Mouse (Mus musculus): ENCODE data around the gene Myo15b. TPM values are rescaled to one million over a fixed set of nuclear protein-coding genes. Genes with fewer than 3 reads are reported as not detected.
A peak's percentile ranks its signal among the peaks of the same experiment; 100 is the strongest.

The Myo15b gene
- polyA plus RNA-seq, 1 experiment from 2014 or later: 0.37 TPM

DNA sequence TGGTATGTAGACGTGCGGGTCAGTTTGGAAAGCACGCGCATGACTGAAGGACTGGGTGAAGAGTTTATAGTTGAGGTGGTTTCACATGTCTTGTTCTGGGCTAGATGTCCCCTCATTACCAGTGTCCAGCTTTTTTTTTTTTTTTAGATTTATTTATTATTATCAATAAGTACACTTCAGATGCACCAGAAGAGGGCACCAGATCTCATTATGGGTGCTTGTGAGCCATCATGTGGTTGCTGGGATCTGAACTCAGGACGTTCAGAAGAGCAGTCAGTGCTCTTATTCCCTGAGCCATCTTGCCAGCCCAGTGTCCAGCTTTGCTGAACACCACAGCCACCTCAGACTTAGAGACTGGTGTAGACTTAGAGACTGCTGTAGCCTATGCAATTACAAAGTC, 40.9 kb upstream of the Myo15b start:
- H3K27ac ChIP-seq (ENCODE audit: poor library complexity, severe bottlenecking): no peak overlapping the region
- peaks cover 15% of the 10 kb centered on the region for H3K4me1 ChIP-seq (replicated peaks)
- H3K4me3 ChIP-seq: no peak overlapping the region
- H3K27me3 ChIP-seq (replicated peaks): no peaks in the 10 kb centered on the region
- 87% methylated on average over 5 of the region's 5 CpGs for WGBS
- ATAC-seq (ENCODE audit: insufficient number of reproducible peaks, low FRiP score): no peak
- peaks cover 53% of the 10 kb centered on the region for H3K36me3 ChIP-seq
- H3K9me3 ChIP-seq (replicated peaks): no peaks in the 10 kb centered on the region
- H3K9ac ChIP-seq: no peak overlapping the region
- no peak overlapping the region for H3K4me2 ChIP-seq

- Histone ChIP-seq H3K27me3 (replicated peaks) (no peaks in the 10 kb centered on the region), H3K4me3 (no peak overlapping the region), H3K9me3 (replicated peaks) (no peaks in the 10 kb centered on the region), H3K4me2 (no peak overlapping the region), H3K36me3 (peaks cover 58% of the 10 kb centered on the region), H3K27ac (ENCODE audit: poor library complexity, severe bottlenecking) (no peak overlapping the region), H3K9ac (no peak overlapping the region), H3K4me1 (replicated peaks) (peaks cover 26% of the 10 kb centered on the region)
- WGBS: 88% methylated on average over 16 of the region's 16 CpGs
- no peak for ATAC-seq (ENCODE audit: insufficient number of reproducible peaks, low FRiP score)
Measured at GRCm38 (mm10) chr11:115819915-115820623, 38.1 kb upstream of the Myo15b start.

DNA sequence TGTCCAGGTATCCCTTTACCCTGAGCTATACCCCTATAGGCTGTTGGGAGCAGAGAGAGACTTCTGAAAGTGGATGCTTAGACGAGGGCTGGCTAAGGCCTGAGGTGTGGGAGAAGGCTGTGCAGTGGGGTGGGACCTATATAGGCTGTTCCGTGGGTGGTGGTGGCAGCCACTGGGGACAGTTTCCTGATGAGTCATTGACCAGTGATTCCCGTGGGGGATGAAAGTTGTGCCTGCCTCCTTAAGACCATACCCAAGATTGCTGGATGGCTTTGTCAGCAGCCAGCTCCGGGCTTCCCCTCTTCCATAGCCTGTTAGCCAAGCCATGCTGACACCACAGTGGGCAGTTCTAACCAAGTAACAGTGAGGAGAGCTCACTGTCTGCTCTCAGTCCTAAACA, 37.2 kb upstream of the Myo15b start:
- Histone ChIP-seq H3K4me1 (replicated peaks) (peaks cover 21% of the 10 kb centered on the region), H3K4me3 (no peak overlapping the region), H3K27ac (ENCODE audit: poor library complexity, severe bottlenecking) (no peak overlapping the region), H3K4me2 (no peak overlapping the region), H3K9me3 (replicated peaks) (no peaks in the 10 kb centered on the region), H3K36me3 (peaks cover 58% of the 10 kb centered on the region), H3K9ac (no peak overlapping the region), H3K27me3 (replicated peaks) (no peaks in the 10 kb centered on the region)
- WGBS: 66% methylated on average over 4 of the region's 4 CpGs
- no peak for ATAC-seq (ENCODE audit: insufficient number of reproducible peaks, low FRiP score)

- peak within 1 kb of the TSS; percentile 67 for H3K4me3 ChIP-seq
- peaks cover 33% of the 10 kb centered on the region for H3K4me1 ChIP-seq (replicated peaks)
- H3K36me3 ChIP-seq: peaks cover 35% of the 10 kb centered on the region
- H3K27me3 ChIP-seq (replicated peaks): no peaks in the 10 kb centered on the region
- H3K4me2 ChIP-seq: peak within 1 kb of the TSS; percentile 96
- WGBS: under 1% methylated on average over 87 of the region's 87 CpGs
- no peak within 1 kb of the TSS for H3K27ac ChIP-seq (ENCODE audit: poor library complexity, severe bottlenecking)
- ATAC-seq (ENCODE audit: insufficient number of reproducible peaks, low FRiP score): peak; percentile 95
- H3K9me3 ChIP-seq (replicated peaks): no peaks in the 10 kb centered on the region
- peak within 1 kb of the TSS; percentile 71 for H3K9ac ChIP-seq
Measured at GRCm38 (mm10) chr11:115823774-115824740, 34.1 kb upstream of the Myo15b start, which contains the start of gene Llgl2. Llgl2 (plus strand) TSS chr11:115824049.

DNA sequence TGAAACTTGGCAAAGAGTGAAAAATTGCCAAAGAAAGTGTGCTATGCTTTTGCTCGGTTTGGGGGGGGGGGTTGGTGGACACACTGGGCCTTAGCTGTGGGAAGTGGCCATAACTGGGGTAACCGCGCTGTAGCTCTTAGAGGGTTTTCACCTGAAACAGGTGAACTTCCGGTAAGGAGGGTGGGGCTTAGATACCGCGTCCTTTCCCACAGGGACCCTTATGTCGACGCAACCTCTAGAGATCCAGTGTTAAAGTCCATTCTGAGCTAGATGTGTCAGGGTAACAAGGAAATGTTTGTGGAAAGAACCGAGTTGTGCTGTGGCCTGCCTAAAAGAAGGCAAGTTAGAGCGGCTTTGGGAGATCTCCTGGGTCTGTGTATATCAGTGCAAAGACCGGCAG, 33.4 kb upstream of the Myo15b start:
- ATAC-seq (ENCODE audit: insufficient number of reproducible peaks, low FRiP score): no peak
- Histone ChIP-seq H3K4me3 (peak overlapping the region; percentile 67), H3K9ac (peak overlapping the region; percentile 71), H3K4me1 (replicated peaks) (peaks cover 41% of the 10 kb centered on the region), H3K27ac (ENCODE audit: poor library complexity, severe bottlenecking) (no peak overlapping the region), H3K4me2 (peak overlapping the region; percentile 96), H3K9me3 (replicated peaks) (no peaks in the 10 kb centered on the region), H3K36me3 (peaks cover 30% of the 10 kb centered on the region), H3K27me3 (replicated peaks) (no peaks in the 10 kb centered on the region)
- 17% methylated on average over 11 of the region's 11 CpGs for WGBS

GRCm38 (mm10) chr11:115826487-115826886, 31.7 kb upstream of the Myo15b start:
- no peaks in the 10 kb centered on the region for H3K27me3 ChIP-seq (replicated peaks)
- peaks cover 58% of the 10 kb centered on the region for H3K4me1 ChIP-seq (replicated peaks)
- H3K9me3 ChIP-seq (replicated peaks): no peaks in the 10 kb centered on the region
- no peak for ATAC-seq (ENCODE audit: insufficient number of reproducible peaks, low FRiP score)
- H3K9ac ChIP-seq: no peak overlapping the region
- 56% methylated on average over 5 of the region's 5 CpGs for WGBS
- H3K4me3 ChIP-seq: no peak overlapping the region
- H3K4me2 ChIP-seq: no peak overlapping the region
- H3K36me3 ChIP-seq: peaks cover 13% of the 10 kb centered on the region
- no peak overlapping the region for H3K27ac ChIP-seq (ENCODE audit: poor library complexity, severe bottlenecking)

DNA sequence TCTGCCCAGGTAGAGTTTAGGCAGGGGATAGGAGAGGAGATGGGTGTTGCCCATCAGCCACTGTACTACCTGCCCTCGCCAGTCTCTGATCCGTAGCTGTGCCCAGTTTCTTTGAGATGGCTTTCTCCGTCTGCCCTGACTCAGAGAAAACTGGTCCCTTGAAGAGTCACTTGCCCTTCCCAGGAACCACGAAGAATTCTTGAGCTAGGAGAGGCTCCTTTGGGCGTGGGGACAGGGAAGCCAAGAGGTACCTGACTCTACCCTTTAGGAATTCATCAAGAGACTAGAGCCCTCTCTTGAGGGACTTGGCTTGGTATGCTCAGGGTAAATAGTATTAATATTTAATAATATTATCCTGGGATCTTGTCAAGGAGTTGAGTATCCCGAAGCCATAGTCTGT, 30.6 kb upstream of the Myo15b start:
- H3K27me3 ChIP-seq (replicated peaks): no peaks in the 10 kb centered on the region
- 87% methylated on average over 6 of the region's 6 CpGs for WGBS
- no peak overlapping the region for H3K4me2 ChIP-seq
- ATAC-seq (ENCODE audit: insufficient number of reproducible peaks, low FRiP score): no peak
- H3K27ac ChIP-seq (ENCODE audit: poor library complexity, severe bottlenecking): no peak overlapping the region
- H3K4me3 ChIP-seq: no peak overlapping the region
- H3K4me1 ChIP-seq (replicated peaks): peaks cover 69% of the 10 kb centered on the region
- H3K36me3 ChIP-seq: peaks cover 2% of the 10 kb centered on the region
- peak overlapping the region; percentile 21; the same call in 1 of the 2 replicates for H3K9ac ChIP-seq
- no peaks in the 10 kb centered on the region for H3K9me3 ChIP-seq (replicated peaks)

DNA sequence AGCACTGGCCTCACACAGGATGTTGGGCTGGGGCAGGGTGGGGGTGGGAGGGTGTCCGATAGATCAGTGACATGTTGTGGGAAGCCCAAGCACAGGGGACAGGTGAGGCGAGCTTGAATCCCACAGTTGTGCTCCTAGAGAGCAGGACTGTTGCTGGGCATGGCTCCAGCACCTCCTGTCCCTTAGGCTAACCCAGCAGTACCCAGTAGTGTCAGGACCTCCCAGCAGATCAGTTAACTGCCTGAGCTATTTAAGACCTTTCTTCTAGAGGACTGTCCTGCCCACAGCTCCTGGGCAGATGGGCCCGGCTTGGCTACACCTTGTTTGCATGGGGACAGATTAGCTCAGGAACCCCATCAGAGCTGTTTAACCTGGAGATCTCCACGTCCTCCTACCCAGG, 29.2 kb upstream of the Myo15b start:
- peak overlapping the region; percentile 45 for H3K27ac ChIP-seq (ENCODE audit: poor library complexity, severe bottlenecking)
- H3K9ac ChIP-seq: no peak overlapping the region; the same call in 1 of the 2 replicates

DNA sequence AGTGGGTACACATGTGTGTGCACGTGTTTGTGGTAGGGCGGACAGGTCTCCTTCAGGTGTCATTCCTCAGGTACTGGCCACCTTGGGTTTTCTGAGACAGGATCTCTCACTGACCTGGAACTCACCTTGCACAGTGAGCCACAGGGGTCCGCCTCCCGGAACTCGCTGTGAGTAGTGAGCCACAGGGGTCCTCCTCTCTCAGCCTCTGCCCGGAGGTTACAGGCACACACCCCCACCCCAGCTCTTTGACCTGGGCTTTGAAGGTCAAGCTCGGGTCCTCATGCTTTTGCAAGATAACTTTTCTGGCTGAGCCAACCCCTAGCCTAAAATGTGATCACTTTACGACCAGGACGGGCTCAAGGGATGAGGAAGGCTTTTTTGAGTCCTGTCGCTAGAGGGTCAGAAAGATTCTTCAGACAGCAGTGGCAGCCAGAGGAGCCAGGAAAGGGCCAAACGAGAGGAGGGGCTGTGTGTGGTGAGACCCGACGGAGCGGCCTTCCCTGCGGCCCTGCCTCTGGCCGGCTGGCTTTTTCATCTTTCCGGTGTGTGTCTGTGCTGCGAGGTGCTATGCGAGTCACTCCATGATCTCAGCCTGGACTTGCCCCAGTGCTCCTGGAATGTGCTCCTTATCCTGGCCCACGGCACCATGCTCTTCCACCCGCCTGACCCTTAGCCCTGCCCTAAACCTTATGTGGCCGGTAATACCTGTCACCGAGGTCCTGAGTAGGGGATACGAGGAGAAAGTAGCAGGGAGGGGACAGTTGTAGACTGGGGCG, 27.5 kb upstream of the Myo15b start:
- ATAC-seq (ENCODE audit: insufficient number of reproducible peaks, low FRiP score): no peak
- 16% methylated on average over 25 of the region's 25 CpGs for WGBS
- peak overlapping the region; percentile 41 for H3K4me2 ChIP-seq
- peak overlapping the region; percentile 91 for H3K27ac ChIP-seq (ENCODE audit: poor library complexity, severe bottlenecking)
- no peaks in the 10 kb centered on the region for H3K27me3 ChIP-seq (replicated peaks)
- H3K4me1 ChIP-seq (replicated peaks): peaks cover 77% of the 10 kb centered on the region
- peak overlapping the region; percentile 42 for H3K9ac ChIP-seq
- no peaks in the 10 kb centered on the region for H3K36me3 ChIP-seq
- no peak overlapping the region for H3K4me3 ChIP-seq
- H3K9me3 ChIP-seq (replicated peaks): no peaks in the 10 kb centered on the region

More for the DNA sequence above, 29.2 kb upstream of the Myo15b start:
- WGBS: 49% methylated on average over 4 of the region's 4 CpGs
- H3K4me2 ChIP-seq: no peak overlapping the region
- H3K9me3 ChIP-seq (replicated peaks): no peaks in the 10 kb centered on the region
- no peak overlapping the region for H3K4me3 ChIP-seq
- no peaks in the 10 kb centered on the region for H3K27me3 ChIP-seq (replicated peaks)
- H3K4me1 ChIP-seq (replicated peaks): peaks cover 77% of the 10 kb centered on the region
- H3K36me3 ChIP-seq: no peaks in the 10 kb centered on the region
- ATAC-seq (ENCODE audit: insufficient number of reproducible peaks, low FRiP score): no peak; the same call in 1 of the 2 replicates

- 23% methylated on average over 3 of the region's 3 CpGs for WGBS
- H3K27ac ChIP-seq (ENCODE audit: poor library complexity, severe bottlenecking): peak overlapping the region; percentile 91
- H3K9ac ChIP-seq: peak overlapping the region; percentile 42; the same call in 1 of the 2 replicates
- peak; percentile 39; the same call in 1 of the 2 replicates for ATAC-seq (ENCODE audit: insufficient number of reproducible peaks, low FRiP score)
- no peak overlapping the region for H3K4me3 ChIP-seq
- H3K9me3 ChIP-seq (replicated peaks): no peaks in the 10 kb centered on the region
- H3K4me1 ChIP-seq (replicated peaks): peaks cover 82% of the 10 kb centered on the region
- H3K27me3 ChIP-seq (replicated peaks): no peaks in the 10 kb centered on the region
- H3K36me3 ChIP-seq: no peaks in the 10 kb centered on the region
- H3K4me2 ChIP-seq: peak overlapping the region; percentile 41
Measured at GRCm38 (mm10) chr11:115831518-115831917, 26.7 kb upstream of the Myo15b start.
